Mouse (Mus musculus) brain, embryonic 14.5 days (tissue): ENCODE results near the gene Abcg5. TPM values are rescaled to one million over a fixed set of nuclear protein-coding genes. Genes with fewer than 3 reads are reported as not detected.

Source experiments
- DNase-seq: peaks from one replicate; pipeline ENCODE4 v3.0.0-alpha.2; 2011; ENCODE audit warnings: low read depth
- CTCF ChIP-seq: fragments of 200-500 bp; IDR thresholded peaks from 2 replicates; pipeline ENCODE4 v1.5.1; 2012; ENCODE audit warnings: inconsistent platforms, mild to moderate bottlenecking, moderate library complexity, borderline replicate concordance; ENCODE audit not compliant: insufficient read depth, insufficient read length; ENCODE audit errors: extremely low read depth
- POLR2A ChIP-seq: fragments of 200-500 bp; IDR thresholded peaks from 2 replicates; pipeline ENCODE4 v1.6.1; 2012; ENCODE audit warnings: mild to moderate bottlenecking, inconsistent platforms, borderline replicate concordance; ENCODE audit not compliant: poor library complexity, insufficient read depth, insufficient read length, severe bottlenecking; ENCODE audit errors: extremely low read depth
- polyA plus RNA-seq: library from polyadenylated mRNA; depleted of rRNA; stranded (reverse); fragments of >200 nt; gene quantifications from 2 replicates; pipeline ENCODE4 v1.2.3, GENCODE M21; 2012

The Abcg5 gene
- polyA plus RNA-seq, 1 experiment: 3.7 TPM

- no peak for DNase-seq
- TF ChIP-seq POLR2A (no peak), CTCF (no peak)
These were observed 5.2 kb downstream of the Abcg5 start for GRCm38 (mm10) chr17:84677595-84677994.

GRCm38 (mm10) chr17:84675951-84676366 lies 6.9 kb downstream of the Abcg5 start, which contains the start of gene Abcg8:
Abcg8 (plus strand) TSS chr17:84676302.
- TF ChIP-seq POLR2A (no peak), CTCF (no peak)
- DNase-seq: peak; percentile 57

- DNase-seq: no peak
- TF ChIP-seq POLR2A (no peak), CTCF (no peak)
These were observed 7.6 kb downstream of the Abcg5 start for GRCm38 (mm10) chr17:84675204-84675603.

GRCm38 (mm10) chr17:84674048-84674447 lies 8.8 kb downstream of the Abcg5 start:
- TF ChIP-seq POLR2A (no peak), CTCF (no peak)
- peak; percentile 56 for DNase-seq

- no peak for DNase-seq
- no peak for TF ChIP-seq POLR2A
- TF ChIP-seq CTCF: no peak
These were observed 10.1 kb downstream of the Abcg5 start for GRCm38 (mm10) chr17:84672376-84673369.

GRCm38 (mm10) chr17:84667848-84668247 lies 15.0 kb downstream of the Abcg5 start:
- no peak for DNase-seq
- TF ChIP-seq CTCF: no peak
- TF ChIP-seq POLR2A: no peak

GRCm38 (mm10) chr17:84665691-84666090 lies 17.1 kb downstream of the Abcg5 start:
- TF ChIP-seq CTCF: no peak
- no peak for DNase-seq

- TF ChIP-seq POLR2A (no peak), CTCF (no peak)
These were observed 17.8 kb downstream of the Abcg5 start for GRCm38 (mm10) chr17:84665053-84665452.

GRCm38 (mm10) chr17:84658951-84659350 lies 23.9 kb downstream of the Abcg5 start:
- TF ChIP-seq POLR2A: no peak
- TF ChIP-seq CTCF: no peak
- DNase-seq: no peak

More at GRCm38 (mm10) chr17:84665053-84665452, 17.8 kb downstream of the Abcg5 start:
- DNase-seq: no peak

GRCm38 (mm10) chr17:84658195-84658594 lies 24.6 kb downstream of the Abcg5 start:
- TF ChIP-seq CTCF: no peak
- TF ChIP-seq POLR2A: no peak
- DNase-seq: no peak

GRCm38 (mm10) chr17:84657782-84658181 lies 25.0 kb downstream of the Abcg5 start:
- TF ChIP-seq CTCF: no peak
- no peak for TF ChIP-seq POLR2A
- no peak for DNase-seq

- TF ChIP-seq POLR2A (no peak), CTCF (no peak)
- no peak for DNase-seq
These were observed 25.4 kb downstream of the Abcg5 start for GRCm38 (mm10) chr17:84657422-84657732.

GRCm38 (mm10) chr17:84656653-84657421 lies 26.0 kb downstream of the Abcg5 start:
- DNase-seq: peak; percentile 73
- TF ChIP-seq CTCF: no peak
- TF ChIP-seq POLR2A: no peak
